Mouse (Mus musculus) 416B (cell line): ENCODE results near the gene Mecom.
"Not testable (repeated sequence)": the region's sequence is repeated elsewhere in the genome, so short reads cannot be mapped to it uniquely, and the experiment has no call there.

Source experiments
- DNase-seq: peaks from one replicate; pipeline ENCODE4 v3.0.0; 2011; ENCODE audit warnings: low read depth

The Mecom gene

DNA sequence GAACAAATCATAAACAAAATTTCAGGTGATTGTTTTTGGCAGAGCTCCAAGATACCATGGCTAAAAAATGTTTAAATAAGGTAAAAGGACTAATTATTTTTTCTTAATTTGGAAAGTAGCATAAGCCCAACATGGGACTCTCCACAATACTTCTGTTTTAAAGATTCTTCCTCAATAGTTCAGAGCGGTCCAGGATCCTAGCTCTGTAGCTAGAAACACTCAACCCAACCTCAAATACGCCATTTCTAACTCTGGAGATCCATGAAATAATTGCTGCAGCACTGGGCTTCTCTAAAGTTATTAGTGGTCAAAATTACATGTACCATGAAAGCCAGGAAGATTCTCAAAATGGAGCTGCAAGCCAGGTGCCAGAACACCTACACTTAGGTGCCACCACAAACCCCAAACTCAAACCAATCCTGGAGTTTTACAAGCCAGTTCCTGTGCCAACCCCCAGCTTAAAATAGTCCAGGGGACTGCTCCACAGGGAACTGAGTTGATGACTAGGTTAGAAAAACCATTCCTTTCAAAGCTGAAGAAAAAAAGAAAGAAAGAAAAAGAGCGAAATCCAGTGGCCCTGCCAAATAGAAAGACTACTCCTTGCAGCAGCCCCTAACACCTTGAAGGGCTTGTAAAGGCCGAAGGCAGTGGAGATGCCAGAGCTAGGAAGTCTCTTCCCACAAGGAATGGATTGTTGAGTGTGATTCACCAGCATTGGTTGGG, 102.4 kb downstream of the Mecom start:
- no peak for DNase-seq

DNA sequence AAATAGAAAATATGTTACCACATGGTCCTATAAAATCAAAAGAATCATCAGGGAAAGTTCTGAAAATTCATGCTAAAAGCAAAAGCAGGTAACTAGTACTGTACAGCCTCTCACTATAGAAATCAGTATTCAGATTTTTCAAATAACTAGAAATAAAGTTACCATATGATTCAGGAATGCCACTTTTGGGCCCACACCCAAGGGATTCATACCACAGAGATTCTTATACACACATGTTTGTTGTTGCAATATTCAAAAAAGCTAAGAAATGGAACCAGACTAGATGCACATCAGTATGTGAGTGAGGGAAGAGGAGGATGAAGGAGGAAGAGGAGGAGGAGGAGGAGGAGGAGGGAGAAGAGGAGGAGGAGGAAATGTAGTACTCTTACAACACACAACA, 106.2 kb downstream of the Mecom start:
- no peak for DNase-seq

DNA sequence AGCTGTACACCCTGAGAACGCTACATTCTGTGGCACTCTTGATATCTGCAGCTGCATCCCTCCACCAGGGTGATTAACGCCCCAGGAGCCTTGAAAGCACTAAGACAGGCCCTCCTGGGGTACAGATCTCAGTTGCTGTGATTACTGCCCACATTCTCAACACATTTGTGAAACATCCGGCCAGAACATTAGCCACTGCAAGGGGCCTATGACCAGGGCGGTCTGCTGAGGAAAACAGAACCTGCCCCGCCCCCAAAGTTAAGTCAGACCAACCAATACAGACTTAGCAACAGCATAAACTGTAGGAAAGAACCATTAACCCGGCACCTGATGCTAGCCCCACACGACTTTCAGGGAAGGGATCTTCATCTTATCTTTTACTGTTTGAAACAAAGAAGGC, 109.8 kb downstream of the Mecom start:
- DNase-seq: no peak

GRCm38 (mm10) chr3:30436561-30436960, 111.2 kb downstream of the Mecom start:
- no peak for DNase-seq

DNA sequence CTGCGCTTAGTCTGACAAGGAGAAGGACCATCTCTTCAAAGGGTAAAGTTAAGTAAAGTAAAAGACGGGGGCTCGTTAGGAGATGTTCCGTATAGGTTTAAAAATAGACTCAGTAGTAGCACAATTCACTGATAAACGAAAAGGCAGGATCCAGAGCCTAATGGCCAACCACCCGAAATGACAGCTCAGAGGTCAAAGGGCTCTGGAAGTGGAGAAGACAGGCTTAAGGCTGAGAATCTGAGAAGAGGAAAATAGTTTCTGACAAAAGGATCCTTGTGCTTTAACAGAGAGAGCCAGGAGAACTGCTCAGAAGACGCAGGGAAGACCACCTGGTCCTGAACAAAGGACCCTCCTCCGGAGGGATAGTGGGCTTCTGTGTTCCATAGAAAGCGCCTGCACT, 111.7 kb downstream of the Mecom start:
- no peak for DNase-seq

- no peak for DNase-seq
These were observed 118.9 kb downstream of the Mecom start for GRCm38 (mm10) chr3:30428877-30429276.

- DNase-seq: no peak
These were observed 123.8 kb downstream of the Mecom start for GRCm38 (mm10) chr3:30424036-30424435.

GRCm38 (mm10) chr3:30421948-30422347, 125.9 kb downstream of the Mecom start:
- DNase-seq: not testable (repeated sequence)

DNA sequence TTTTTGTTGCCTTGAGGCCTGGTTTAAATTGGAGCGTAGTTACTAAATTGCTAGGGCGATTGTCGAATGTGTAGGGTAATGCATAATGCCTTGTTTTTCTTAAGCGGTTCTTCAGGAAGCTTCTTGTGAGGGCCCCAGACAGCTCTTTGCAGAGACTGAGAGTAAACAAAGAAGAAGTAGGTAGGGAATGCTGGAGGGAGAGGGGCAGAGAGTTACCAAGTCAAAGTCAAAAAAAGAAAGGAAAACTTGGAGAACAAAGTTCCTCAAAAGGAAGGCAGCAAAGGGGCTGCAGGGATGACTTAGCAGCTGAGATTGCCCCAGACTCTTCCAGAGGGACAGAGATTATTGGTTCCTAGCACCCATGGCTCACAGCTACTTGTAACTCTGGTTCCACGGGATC, 126.9 kb downstream of the Mecom start:
- DNase-seq: peak; percentile 16

DNA sequence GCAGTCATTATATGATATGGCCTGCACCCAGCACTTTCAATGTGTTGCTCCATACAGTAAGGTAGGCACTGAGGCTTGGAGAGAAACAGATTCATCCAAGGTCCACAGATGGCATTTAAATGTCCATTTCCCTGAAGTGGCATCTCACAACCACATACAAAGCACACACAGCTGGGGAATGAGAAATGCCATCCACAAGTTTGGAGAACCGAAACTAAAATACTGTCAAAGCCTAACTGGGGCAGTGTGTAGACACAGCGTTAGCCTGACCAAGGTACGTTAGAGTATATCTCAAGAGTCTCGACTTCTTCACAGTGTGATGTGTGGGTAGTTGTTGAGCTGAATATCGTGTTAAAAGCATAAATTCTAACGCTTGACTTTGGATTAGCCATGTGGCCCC, 133.6 kb downstream of the Mecom start:
- DNase-seq: no peak

DNA sequence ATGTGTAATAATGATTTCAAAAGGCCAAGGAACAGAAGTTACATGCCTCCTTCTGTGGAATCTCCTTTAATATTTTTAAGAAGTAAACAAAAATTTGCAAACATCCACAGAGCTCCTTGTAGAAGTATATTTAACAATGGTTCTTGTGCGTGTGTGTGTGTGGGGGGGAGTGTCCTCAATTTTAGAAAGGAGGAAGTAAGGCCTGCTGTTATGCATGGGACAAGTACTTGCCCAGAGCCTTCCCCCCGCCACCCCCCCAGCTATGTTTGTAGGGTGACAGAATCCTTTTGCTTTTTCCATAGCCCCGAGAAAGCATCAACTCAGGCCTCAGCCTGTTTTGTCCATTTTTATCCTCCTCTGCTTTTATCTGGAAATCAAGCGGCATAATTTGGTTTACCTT, 137.0 kb downstream of the Mecom start:
- no peak for DNase-seq

GRCm38 (mm10) chr3:30404821-30405220, 143.0 kb downstream of the Mecom start:
- DNase-seq: no peak

DNA sequence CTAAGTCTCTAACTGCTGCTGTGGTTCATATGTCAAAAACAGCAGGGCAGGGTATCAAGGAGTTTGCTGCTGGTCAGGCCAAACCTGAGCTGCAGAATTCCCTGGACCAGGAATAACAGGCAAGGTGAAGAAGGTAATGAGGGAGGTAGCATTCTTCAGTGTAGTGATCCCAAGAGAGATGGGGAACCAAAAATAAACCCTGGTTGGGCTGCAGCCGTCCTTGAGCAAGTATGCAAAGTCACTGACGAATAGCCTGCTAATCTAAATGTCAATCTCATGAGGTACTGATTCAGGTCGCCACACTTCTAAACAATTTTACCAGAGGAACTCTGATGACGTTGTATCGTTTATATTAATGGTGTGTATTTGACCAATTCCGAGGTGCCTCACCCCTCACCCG, 148.9 kb downstream of the Mecom start:
- DNase-seq: no peak

DNA sequence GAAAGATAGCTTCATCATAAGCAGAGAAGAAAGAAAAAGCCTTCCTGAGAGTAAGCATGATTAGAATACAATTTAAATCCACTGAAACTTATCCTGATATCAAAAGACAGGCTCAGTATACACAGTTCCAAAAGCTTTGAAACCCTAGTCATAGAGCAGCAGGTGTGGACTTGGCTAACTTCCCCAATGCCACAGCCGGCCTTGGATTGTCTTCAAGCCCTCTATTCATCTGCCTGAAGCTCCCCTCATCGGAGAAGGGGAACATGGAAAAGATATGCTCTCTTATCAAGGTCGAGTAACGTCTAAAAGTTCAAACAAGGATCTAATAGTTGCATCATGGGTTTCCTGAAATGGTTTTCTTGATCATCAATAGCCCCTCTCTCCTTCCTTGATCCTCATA, 152.9 kb downstream of the Mecom start:
- DNase-seq: no peak

DNA sequence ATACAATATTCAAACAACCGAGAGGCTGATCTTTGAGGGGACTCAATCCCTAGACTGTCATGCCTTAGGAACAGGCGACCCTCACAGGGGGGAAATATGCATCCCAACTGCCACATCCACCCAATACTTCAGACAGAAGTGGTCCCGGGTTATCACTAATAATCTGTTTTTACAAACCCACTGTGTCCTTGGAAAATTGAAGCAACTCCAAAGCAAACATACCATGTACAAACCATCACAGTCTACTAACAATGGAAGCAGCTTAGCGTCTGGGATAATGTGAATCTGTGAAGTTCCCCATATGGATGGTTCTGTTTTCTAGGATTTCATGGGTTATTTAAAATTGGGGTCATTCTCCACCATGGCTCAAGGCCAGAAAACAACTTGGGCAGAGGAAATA, 155.1 kb downstream of the Mecom start:
- no peak for DNase-seq

DNA sequence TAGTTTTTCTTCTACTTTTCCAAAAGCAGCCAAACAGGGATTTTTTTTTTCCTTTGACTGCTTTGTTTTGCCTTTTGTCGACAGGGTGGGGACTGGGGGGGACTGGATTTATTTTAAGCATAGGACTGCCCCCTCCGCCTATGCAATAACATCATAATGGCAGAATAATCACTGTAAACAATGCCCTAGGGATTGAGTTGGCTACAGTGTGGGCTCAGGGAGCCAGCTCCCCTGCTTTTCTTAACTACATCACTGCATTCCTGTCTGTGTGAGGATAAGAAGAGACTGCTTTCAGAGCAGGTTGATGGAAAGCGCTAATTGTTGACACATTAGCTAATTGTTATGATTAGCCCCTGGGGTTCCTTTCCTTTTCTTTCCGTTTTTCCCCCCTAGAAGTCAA, 155.6 kb downstream of the Mecom start:
- DNase-seq: no peak

DNA sequence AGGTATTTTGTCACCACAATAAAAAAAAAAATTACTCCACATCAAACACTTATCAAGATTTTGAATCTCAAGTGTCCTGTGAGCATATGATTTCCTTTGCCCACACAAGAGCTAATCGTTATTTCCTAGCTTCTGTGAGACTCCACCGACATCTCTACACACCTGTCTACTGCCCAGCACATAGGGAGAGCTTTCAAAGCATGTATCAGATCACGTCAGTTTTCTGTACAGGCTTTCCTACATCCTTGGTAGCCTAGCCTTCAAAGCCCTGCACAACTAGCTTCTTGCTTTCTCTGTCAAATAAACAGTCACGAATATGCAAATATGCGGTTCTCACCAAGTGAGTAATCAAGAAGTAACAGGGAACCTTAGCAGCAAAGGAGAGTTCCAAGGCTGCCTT, 157.5 kb downstream of the Mecom start:
- DNase-seq: no peak

DNA sequence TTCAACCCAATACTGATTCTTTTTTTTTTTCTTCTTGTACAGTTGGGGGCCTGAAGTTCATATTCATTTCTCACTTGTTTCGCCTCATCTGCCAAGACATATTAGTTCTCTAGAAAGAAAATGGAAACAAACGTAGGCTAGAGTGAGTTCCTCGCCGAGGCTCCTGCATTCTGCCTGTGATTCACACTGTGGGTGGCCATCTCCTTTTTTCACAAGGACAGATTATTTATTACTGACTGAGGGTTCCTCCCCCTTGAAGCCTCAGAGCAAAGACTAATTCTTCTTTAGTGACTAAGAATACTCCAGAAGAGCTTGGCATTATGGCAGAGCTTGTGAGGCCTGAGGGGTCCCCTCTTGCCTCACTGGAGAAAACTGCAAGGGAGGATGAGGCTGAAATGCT, 167.5 kb downstream of the Mecom start:
- DNase-seq: no peak

GRCm38 (mm10) chr3:30379301-30379700, 168.5 kb downstream of the Mecom start:
- DNase-seq: no peak

- no peak for DNase-seq
These were observed 176.3 kb downstream of the Mecom start for GRCm38 (mm10) chr3:30371472-30371871.

GRCm38 (mm10) chr3:30370860-30371455, 176.8 kb downstream of the Mecom start:
- DNase-seq: no peak

- DNase-seq: no peak
These were observed 181.2 kb downstream of the Mecom start for GRCm38 (mm10) chr3:30366621-30367020.

GRCm38 (mm10) chr3:30361190-30361589, 186.6 kb downstream of the Mecom start:
- DNase-seq: no peak
